Mouse (Mus musculus): ENCODE measurements around the gene Gm21411. TPM values are rescaled to one million over a fixed set of nuclear protein-coding genes. Genes with fewer than 3 reads are reported as not detected.
"Not testable (repeated sequence)": the region's sequence is repeated elsewhere in the genome, so short reads cannot be mapped to it uniquely, and the experiment has no call there.

Gm21411 gene
- polyA plus RNA-seq (2014; fragmentation: Nextera tagmentation; extraction: Ambion mirVana) = not detected in 2 replicates

DNA sequence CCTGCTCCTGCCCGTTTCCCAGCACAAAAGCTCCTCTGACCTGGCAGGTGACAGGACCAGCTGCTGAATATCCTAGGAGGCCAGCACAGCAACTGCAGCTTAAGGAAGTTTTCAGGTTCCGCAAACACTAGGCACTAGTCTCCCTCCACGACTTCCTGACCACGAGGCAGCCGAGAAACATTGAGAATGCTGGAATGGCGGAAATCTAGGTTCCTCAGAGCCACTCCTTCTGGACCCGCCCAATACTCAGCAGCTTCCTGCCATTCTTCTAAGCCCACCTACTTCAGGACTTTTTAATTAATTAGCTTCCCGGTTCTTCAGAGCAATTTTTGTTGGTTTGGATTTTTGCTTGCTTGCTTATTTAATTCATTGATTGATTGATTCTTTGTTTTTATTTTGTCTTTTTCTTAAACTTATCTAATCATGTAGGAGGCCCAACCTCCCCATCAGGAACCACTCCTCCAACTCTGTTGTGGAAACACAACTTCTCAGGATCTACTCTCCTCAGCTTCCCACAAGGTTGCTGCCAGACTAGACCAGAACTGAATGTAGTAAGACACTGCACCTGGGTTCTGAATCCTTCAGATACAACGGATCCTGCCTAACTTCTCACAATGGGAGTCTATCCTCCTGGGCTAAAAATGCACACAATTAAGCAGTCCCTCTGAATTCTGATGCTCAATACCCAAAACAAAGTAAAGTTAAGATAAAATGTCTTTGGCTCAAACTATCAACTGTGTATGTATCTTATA, at the start of gene Gm21411:
Gm21411 (minus strand) TSS at position 205 of the 752 bp plus-strand sequence.
- WGBS = 83% methylated on average over 9 of the region's 9 CpGs
- H3K4me2 ChIP-seq (ENCODE audit: low read depth, low read length); H3K9me3 ChIP-seq (ENCODE audit: control insufficient read depth, low read length); H3K9ac ChIP-seq (replicated peaks; ENCODE audit: low read depth, low read length); H3K36me3 ChIP-seq (ENCODE audit: control insufficient read depth, insufficient read depth, low read length); H3K27me3 ChIP-seq (ENCODE audit: control insufficient read depth, insufficient read depth, low read length); H3K4me3 ChIP-seq (ENCODE audit: low read depth, low read length); H3K4me1 ChIP-seq (ENCODE audit: control insufficient read depth, insufficient read depth, low read length); ATAC-seq (ENCODE audit: low read depth); H3K27ac ChIP-seq (ENCODE audit: low read depth, low read length): not testable (repeated sequence)

DNA sequence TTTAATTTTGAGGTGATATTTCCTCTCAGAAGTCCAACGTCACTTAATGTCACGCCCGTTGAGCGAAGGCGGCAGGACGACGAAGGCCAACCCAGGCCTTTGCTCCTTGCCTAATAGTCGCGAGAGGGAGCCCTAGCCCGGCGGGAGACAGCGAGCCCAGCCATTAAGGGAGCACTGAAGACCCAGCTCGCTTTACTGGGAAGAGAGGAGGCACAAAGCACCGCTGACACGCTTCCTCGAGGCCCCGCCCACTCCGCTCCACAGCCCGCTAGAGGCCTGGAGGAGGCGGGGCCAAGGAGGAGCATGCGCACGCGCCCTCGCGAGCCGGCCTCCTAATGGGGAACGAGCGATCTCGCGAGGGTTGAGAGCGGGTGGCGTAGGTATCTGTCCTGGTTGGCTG, 32.3 kb upstream of the Gm21411 start:
- 49% methylated on average over 31 of the region's 32 CpGs for WGBS
- ATAC-seq (ENCODE audit: low read depth) = not testable (repeated sequence)

GRCm38 (mm10) chr4:146932311-146933082, 23.1 kb upstream of the Gm21411 start:
- no peak overlapping the region for H3K9ac ChIP-seq (replicated peaks; ENCODE audit: low read depth, low read length)
- no peak overlapping the region for H3K27ac ChIP-seq (ENCODE audit: low read depth, low read length)
- 10% methylated on average over 77 of the region's 77 CpGs for WGBS

More for the DNA sequence above, 32.3 kb upstream of the Gm21411 start:
- not testable (repeated sequence) for H3K9ac ChIP-seq (replicated peaks; ENCODE audit: low read depth, low read length); H3K9me3 ChIP-seq (ENCODE audit: control insufficient read depth, low read length); H3K4me2 ChIP-seq (ENCODE audit: low read depth, low read length); H3K4me3 ChIP-seq (ENCODE audit: low read depth, low read length); H3K27ac ChIP-seq (ENCODE audit: low read depth, low read length); H3K36me3 ChIP-seq (ENCODE audit: control insufficient read depth, insufficient read depth, low read length); H3K4me1 ChIP-seq (ENCODE audit: control insufficient read depth, insufficient read depth, low read length); H3K27me3 ChIP-seq (ENCODE audit: control insufficient read depth, insufficient read depth, low read length)

DNA sequence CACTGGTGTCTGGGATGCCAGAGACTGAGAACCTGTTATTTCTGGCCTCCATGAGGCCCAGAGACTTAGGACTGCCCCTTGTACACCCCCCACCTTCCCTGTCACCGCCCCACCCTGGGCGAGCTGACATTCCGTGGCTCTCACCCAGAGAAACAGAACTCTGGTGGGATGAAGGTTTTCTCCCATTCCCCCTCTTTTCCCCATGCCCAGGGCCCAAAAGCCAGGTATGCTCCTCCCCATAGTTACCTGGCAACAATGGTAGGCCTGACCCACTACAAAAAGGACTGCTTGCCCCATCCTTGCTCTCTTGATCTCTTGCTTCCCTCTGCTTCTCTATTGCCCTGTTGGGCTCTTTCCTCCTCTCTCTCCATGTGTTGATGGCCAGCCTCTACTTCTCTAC, 5.8 kb upstream of the Gm21411 start:
- H3K27me3 ChIP-seq (ENCODE audit: control insufficient read depth, insufficient read depth, low read length) = no peaks in the 10 kb centered on the region
- WGBS = 93% methylated on average over 3 of the region's 3 CpGs
- no peak overlapping the region for H3K9ac ChIP-seq (replicated peaks; ENCODE audit: low read depth, low read length)
- no peak overlapping the region for H3K4me3 ChIP-seq (ENCODE audit: low read depth, low read length)
- no peaks in the 10 kb centered on the region for H3K9me3 ChIP-seq (ENCODE audit: control insufficient read depth, low read length)
- no peak overlapping the region for H3K4me2 ChIP-seq (ENCODE audit: low read depth, low read length)
- H3K4me1 ChIP-seq (ENCODE audit: control insufficient read depth, insufficient read depth, low read length) = no peaks in the 10 kb centered on the region
- ATAC-seq (ENCODE audit: low read depth) = no peak
- no peak overlapping the region for H3K27ac ChIP-seq (ENCODE audit: low read depth, low read length)
- no peaks in the 10 kb centered on the region for H3K36me3 ChIP-seq (ENCODE audit: control insufficient read depth, insufficient read depth, low read length)

More at GRCm38 (mm10) chr4:146932311-146933082, 23.1 kb upstream of the Gm21411 start:
- no peaks in the 10 kb centered on the region for H3K36me3 ChIP-seq (ENCODE audit: control insufficient read depth, insufficient read depth, low read length)
- peak overlapping the region; percentile 18 for H3K4me2 ChIP-seq (ENCODE audit: low read depth, low read length)
- peaks cover 4% of the 10 kb centered on the region; the same call in 1 of the 2 replicates for H3K9me3 ChIP-seq (ENCODE audit: control insufficient read depth, low read length)
- H3K4me1 ChIP-seq (ENCODE audit: control insufficient read depth, insufficient read depth, low read length) = no peaks in the 10 kb centered on the region
- ATAC-seq (ENCODE audit: low read depth) = peak; percentile 79; the same call in 1 of the 2 replicates
- H3K27me3 ChIP-seq (ENCODE audit: control insufficient read depth, insufficient read depth, low read length) = no peaks in the 10 kb centered on the region
- H3K4me3 ChIP-seq (ENCODE audit: low read depth, low read length) = peak overlapping the region; percentile 20

GRCm38 (mm10) chr4:146908131-146908530, 1.3 kb downstream of the Gm21411 start:
- not testable (repeated sequence) for H3K27ac ChIP-seq (ENCODE audit: low read depth, low read length); H3K9ac ChIP-seq (replicated peaks; ENCODE audit: low read depth, low read length); H3K36me3 ChIP-seq (ENCODE audit: control insufficient read depth, insufficient read depth, low read length); H3K4me3 ChIP-seq (ENCODE audit: low read depth, low read length); H3K4me1 ChIP-seq (ENCODE audit: control insufficient read depth, insufficient read depth, low read length); H3K27me3 ChIP-seq (ENCODE audit: control insufficient read depth, insufficient read depth, low read length); H3K4me2 ChIP-seq (ENCODE audit: low read depth, low read length); H3K9me3 ChIP-seq (ENCODE audit: control insufficient read depth, low read length); ATAC-seq (ENCODE audit: low read depth)
- 100% methylated on average over 1 of the region's 1 CpGs for WGBS

DNA sequence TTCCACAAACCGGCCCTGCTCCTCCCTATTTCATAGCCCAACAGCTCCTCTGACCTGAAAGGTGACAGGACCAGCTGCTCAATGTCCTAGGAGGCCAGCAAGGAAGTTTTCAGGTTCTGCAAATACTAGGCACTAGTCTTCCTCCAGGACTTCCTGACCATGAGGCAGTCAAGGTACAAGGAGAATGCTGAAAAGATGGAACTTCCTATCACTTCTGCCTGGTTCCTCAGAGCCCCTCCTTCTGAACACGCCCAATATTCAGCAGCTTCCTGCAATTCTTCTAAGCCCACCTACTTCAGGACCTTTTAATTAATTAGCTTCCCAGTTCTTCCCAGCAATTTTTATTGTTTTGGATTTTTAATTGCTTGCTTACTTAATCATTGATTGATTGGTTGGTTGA, 4.6 kb downstream of the Gm21411 start:
- ATAC-seq (ENCODE audit: low read depth); H3K9me3 ChIP-seq (ENCODE audit: control insufficient read depth, low read length); H3K27ac ChIP-seq (ENCODE audit: low read depth, low read length); H3K9ac ChIP-seq (replicated peaks; ENCODE audit: low read depth, low read length); H3K36me3 ChIP-seq (ENCODE audit: control insufficient read depth, insufficient read depth, low read length); H3K4me3 ChIP-seq (ENCODE audit: low read depth, low read length); H3K4me1 ChIP-seq (ENCODE audit: control insufficient read depth, insufficient read depth, low read length); H3K27me3 ChIP-seq (ENCODE audit: control insufficient read depth, insufficient read depth, low read length); H3K4me2 ChIP-seq (ENCODE audit: low read depth, low read length): not testable (repeated sequence)
- 81% methylated on average over 2 of the region's 2 CpGs for WGBS

DNA sequence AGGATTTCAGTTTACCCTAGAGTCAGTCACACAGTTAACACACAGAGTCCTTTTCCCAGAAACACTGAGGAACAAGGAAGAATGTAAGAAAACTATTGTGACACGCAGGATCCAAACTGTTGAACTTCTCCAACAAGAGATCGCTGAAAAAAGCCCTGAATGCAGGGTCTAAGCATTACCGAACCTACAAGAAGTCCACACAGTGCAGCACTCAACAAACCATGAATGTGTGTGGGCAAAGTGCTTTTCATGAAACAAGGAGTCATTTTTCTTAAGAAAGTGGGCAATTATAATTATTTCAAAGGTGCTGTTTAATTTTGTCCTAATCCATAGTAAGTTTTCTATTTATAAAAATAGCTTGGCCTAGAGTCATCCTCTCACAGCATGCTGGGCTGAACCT, 6.3 kb downstream of the Gm21411 start:
- not testable (repeated sequence) for H3K9ac ChIP-seq (replicated peaks; ENCODE audit: low read depth, low read length); ATAC-seq (ENCODE audit: low read depth); H3K27me3 ChIP-seq (ENCODE audit: control insufficient read depth, insufficient read depth, low read length); H3K36me3 ChIP-seq (ENCODE audit: control insufficient read depth, insufficient read depth, low read length); H3K27ac ChIP-seq (ENCODE audit: low read depth, low read length); H3K4me3 ChIP-seq (ENCODE audit: low read depth, low read length); H3K4me1 ChIP-seq (ENCODE audit: control insufficient read depth, insufficient read depth, low read length); H3K9me3 ChIP-seq (ENCODE audit: control insufficient read depth, low read length); H3K4me2 ChIP-seq (ENCODE audit: low read depth, low read length)
- WGBS = 69% methylated on average over 3 of the region's 3 CpGs
